Mouse (Mus musculus) T-cell, adult 2 months (primary cell): Measurements from ENCODE around the gene Csrnp3.
"Not testable (repeated sequence)": the region's sequence is repeated elsewhere in the genome, so short reads cannot be mapped to it uniquely, and the experiment has no call there.

ENCODE experiments used
- DNase-seq: peaks from one replicate; pipeline ENCODE4 v3.0.0; 2022; ENCODE audit warnings: low spot score

The Csrnp3 gene

GRCm38 (mm10) chr2:65845551-65845950 is at the start of gene Csrnp3:
Gene Csrnp3 (plus strand): TSS chr2:65845767.
- DNase-seq = no peak

- DNase-seq = no peak
These were observed 44.4 kb upstream of the Csrnp3 start for GRCm38 (mm10) chr2:65801054-65801709.

- DNase-seq = no peak
These were observed 39.0 kb upstream of the Csrnp3 start for GRCm38 (mm10) chr2:65806556-65806955.

GRCm38 (mm10) chr2:65811203-65811602 is 34.4 kb upstream of the Csrnp3 start:
- DNase-seq = not testable (repeated sequence)

- peak; percentile 1 for DNase-seq
These were observed 27.3 kb upstream of the Csrnp3 start for GRCm38 (mm10) chr2:65818080-65818796.

GRCm38 (mm10) chr2:65820114-65820769 is 25.3 kb upstream of the Csrnp3 start:
- no peak for DNase-seq

GRCm38 (mm10) chr2:65826314-65826713 is 19.3 kb upstream of the Csrnp3 start:
- no peak for DNase-seq

GRCm38 (mm10) chr2:65826801-65827200 is 18.8 kb upstream of the Csrnp3 start:
- DNase-seq = no peak

- DNase-seq = no peak
These were observed 16.9 kb upstream of the Csrnp3 start for GRCm38 (mm10) chr2:65828699-65829098.

GRCm38 (mm10) chr2:65832738-65833395 is 12.7 kb upstream of the Csrnp3 start:
- no peak for DNase-seq

GRCm38 (mm10) chr2:65833421-65833820 is 12.1 kb upstream of the Csrnp3 start:
- DNase-seq = no peak

- no peak for DNase-seq
These were observed 4.0 kb upstream of the Csrnp3 start for GRCm38 (mm10) chr2:65841606-65842005.

- DNase-seq = no peak
These were observed 3.2 kb upstream of the Csrnp3 start for GRCm38 (mm10) chr2:65842356-65842755.

GRCm38 (mm10) chr2:65846000-65846755 is 611 bp downstream of the Csrnp3 start:
- DNase-seq = no peak

GRCm38 (mm10) chr2:65847463-65848110 is 2.0 kb downstream of the Csrnp3 start:
- no peak for DNase-seq

GRCm38 (mm10) chr2:65848706-65849105 is 3.1 kb downstream of the Csrnp3 start:
- no peak for DNase-seq

GRCm38 (mm10) chr2:65850282-65850681 is 4.7 kb downstream of the Csrnp3 start:
- not testable (repeated sequence) for DNase-seq

GRCm38 (mm10) chr2:65856791-65857190 is 11.2 kb downstream of the Csrnp3 start:
- no peak for DNase-seq

GRCm38 (mm10) chr2:65859767-65860727 is 14.5 kb downstream of the Csrnp3 start:
- DNase-seq = no peak

- DNase-seq = no peak
These were observed 19.3 kb downstream of the Csrnp3 start for GRCm38 (mm10) chr2:65864778-65865339.
